Mouse (Mus musculus): ENCODE measurements around the gene Gm20388. TPM values are rescaled to one million over a fixed set of nuclear protein-coding genes. Genes with fewer than 3 reads are reported as not detected.

Gm20388 gene
- polyA plus RNA-seq, 1 experiment from 2014 or later, result not detected

- ATAC-seq (ENCODE audit: insufficient number of reproducible peaks, insufficient read depth, low FRiP score, low read depth), result no peak
- Histone ChIP-seq H3K27me3 (ENCODE audit: control insufficient read depth, insufficient read depth, low read length) (no peaks in the 10 kb centered on the region; the same call in 1 of the 2 replicates), H3K4me2 (ENCODE audit: low read length) (no peak overlapping the region), H3K36me3 (ENCODE audit: control insufficient read depth, insufficient read depth, low read length) (no peaks in the 10 kb centered on the region), H3K9me3 (ENCODE audit: control insufficient read depth, low read length) (no peaks in the 10 kb centered on the region), H3K4me1 (ENCODE audit: control insufficient read depth in 2 of 2, insufficient read depth in 2 of 2, low read length in 2 of 2) (peaks cover 5 to 7% of the 10 kb centered on the region in 2 experiments; a peak in 3 of 4 replicates), H3K9ac (ENCODE audit: low read length) (no peak overlapping the region), H3K27ac (replicated peaks in 1 of 2; ENCODE audit: control insufficient read depth in 1 of 2, insufficient read depth in 1 of 2, low read depth in 2 of 2, low read length in 2 of 2) (no peak overlapping the region), H3K4me3 (ENCODE audit: control insufficient read depth in 1 of 2, insufficient read depth in 1 of 2, low read depth in 1 of 2, low read length in 2 of 2) (no peak overlapping the region)
- WGBS, result 63% methylated on average over 7 of the region's 7 CpGs
Measured at GRCm38 (mm10) chr8:122695438-122696042, 2784.9 kb downstream of the Gm20388 start.

- peak overlapping the region in 1 of 2 experiments; percentile 25; a peak in 2 of 4 replicates for H3K4me3 ChIP-seq (ENCODE audit: control insufficient read depth in 1 of 2, insufficient read depth in 1 of 2, low read depth in 1 of 2, low read length in 2 of 2)
- ATAC-seq (ENCODE audit: insufficient number of reproducible peaks, insufficient read depth, low FRiP score, low read depth), result no peak
- no peaks in the 10 kb centered on the region for H3K9me3 ChIP-seq (ENCODE audit: control insufficient read depth, low read length)
- H3K9ac ChIP-seq (ENCODE audit: low read length), result no peak overlapping the region
- H3K4me2 ChIP-seq (ENCODE audit: low read length), result peak overlapping the region; percentile 55
- H3K27me3 ChIP-seq (ENCODE audit: control insufficient read depth, insufficient read depth, low read length), result no peaks in the 10 kb centered on the region; the same call in 1 of the 2 replicates
- H3K4me1 ChIP-seq (ENCODE audit: control insufficient read depth in 2 of 2, insufficient read depth in 2 of 2, low read length in 2 of 2), result peaks cover 8 to 11% of the 10 kb centered on the region in 2 experiments; a peak in 3 of 4 replicates
- H3K27ac ChIP-seq (replicated peaks in 1 of 2; ENCODE audit: control insufficient read depth in 1 of 2, insufficient read depth in 1 of 2, low read depth in 2 of 2, low read length in 2 of 2), result no peak overlapping the region
- 79% methylated on average over 3 of the region's 3 CpGs for WGBS
- no peaks in the 10 kb centered on the region for H3K36me3 ChIP-seq (ENCODE audit: control insufficient read depth, insufficient read depth, low read length)
Measured at GRCm38 (mm10) chr8:122697181-122697581, 2786.5 kb downstream of the Gm20388 start.

DNA sequence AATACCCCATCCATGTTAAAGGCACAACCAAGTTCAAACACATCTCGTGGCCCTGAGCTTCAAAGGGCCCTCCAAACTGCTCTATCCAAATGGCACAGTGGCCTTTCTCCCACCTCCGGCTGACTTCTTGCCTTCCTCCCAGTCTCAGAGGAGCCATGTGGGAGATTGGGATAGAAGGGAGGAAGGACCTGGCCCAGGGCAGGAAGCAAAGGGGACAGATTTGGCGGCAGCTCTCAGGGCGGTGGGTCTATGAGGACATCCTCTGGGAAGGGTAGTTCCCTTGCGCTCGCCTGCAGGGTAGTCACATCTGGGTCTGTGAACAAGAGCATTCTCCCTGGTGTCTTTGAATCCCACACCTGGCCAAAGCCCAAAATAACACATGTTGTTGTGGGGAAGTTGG is 2786.9 kb downstream of the Gm20388 start:
- Histone ChIP-seq H3K4me3 (ENCODE audit: control insufficient read depth in 1 of 2, insufficient read depth in 1 of 2, low read depth in 1 of 2, low read length in 2 of 2) (peak overlapping the region; percentile 15 to 25), H3K4me2 (ENCODE audit: low read length) (peak overlapping the region; percentile 55), H3K27ac (replicated peaks in 1 of 2; ENCODE audit: control insufficient read depth in 1 of 2, insufficient read depth in 1 of 2, low read depth in 2 of 2, low read length in 2 of 2) (no peak overlapping the region), H3K9me3 (ENCODE audit: control insufficient read depth, low read length) (no peaks in the 10 kb centered on the region), H3K36me3 (ENCODE audit: control insufficient read depth, insufficient read depth, low read length) (no peaks in the 10 kb centered on the region), H3K9ac (ENCODE audit: low read length) (no peak overlapping the region), H3K4me1 (ENCODE audit: control insufficient read depth in 2 of 2, insufficient read depth in 2 of 2, low read length in 2 of 2) (peaks cover 8 to 11% of the 10 kb centered on the region in 2 experiments; a peak in 3 of 4 replicates), H3K27me3 (ENCODE audit: control insufficient read depth, insufficient read depth, low read length) (no peaks in the 10 kb centered on the region; the same call in 1 of the 2 replicates)
- no peak for ATAC-seq (ENCODE audit: insufficient number of reproducible peaks, insufficient read depth, low FRiP score, low read depth)
- 76% methylated on average over 6 of the region's 6 CpGs for WGBS

DNA sequence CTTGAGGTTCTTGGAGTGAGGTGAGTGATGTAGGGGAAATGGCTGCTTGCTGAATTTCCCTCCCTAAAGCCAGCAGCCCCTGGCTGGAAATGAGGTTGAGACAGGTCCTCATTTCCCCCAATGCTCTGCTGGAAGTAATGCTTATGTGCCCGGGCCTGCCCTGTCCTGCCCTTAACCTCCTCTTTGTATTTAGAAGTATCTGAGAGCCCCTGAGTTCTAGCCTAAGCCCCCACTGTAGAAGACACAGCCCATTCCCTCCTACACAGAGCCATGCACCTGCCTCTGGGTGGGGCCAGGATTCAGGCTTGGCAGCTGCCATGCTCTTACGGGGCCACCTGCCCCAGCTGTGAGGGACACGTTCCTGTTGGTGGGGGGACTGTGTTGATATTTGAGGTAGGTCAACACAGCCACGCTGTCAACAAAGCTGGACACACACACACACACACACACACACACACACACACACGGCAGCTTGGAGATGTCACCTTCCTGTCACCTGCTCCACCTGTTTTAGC is 2787.7 kb downstream of the Gm20388 start:
- no peak for ATAC-seq (ENCODE audit: insufficient number of reproducible peaks, insufficient read depth, low FRiP score, low read depth)
- no peaks in the 10 kb centered on the region for H3K9me3 ChIP-seq (ENCODE audit: control insufficient read depth, low read length)
- peaks cover 8 to 10% of the 10 kb centered on the region in 2 experiments; a peak in 3 of 4 replicates for H3K4me1 ChIP-seq (ENCODE audit: control insufficient read depth in 2 of 2, insufficient read depth in 2 of 2, low read length in 2 of 2)
- H3K4me3 ChIP-seq (ENCODE audit: control insufficient read depth in 1 of 2, insufficient read depth in 1 of 2, low read depth in 1 of 2, low read length in 2 of 2), result peak overlapping the region; percentile 15 to 25
- no peaks in the 10 kb centered on the region for H3K36me3 ChIP-seq (ENCODE audit: control insufficient read depth, insufficient read depth, low read length)
- WGBS, result 71% methylated on average over 5 of the region's 5 CpGs
- H3K27me3 ChIP-seq (ENCODE audit: control insufficient read depth, insufficient read depth, low read length), result no peaks in the 10 kb centered on the region
- H3K9ac ChIP-seq (ENCODE audit: low read length), result 0 out of 2 replicates have a peak overlapping the region, but pooled peaks have one; percentile 38
- H3K27ac ChIP-seq (replicated peaks in 1 of 2; ENCODE audit: control insufficient read depth in 1 of 2, insufficient read depth in 1 of 2, low read depth in 2 of 2, low read length in 2 of 2), result 0 out of 4 replicates have a peak overlapping the region, but pooled peaks of 1 of the 2 experiments have one; percentile 47
- H3K4me2 ChIP-seq (ENCODE audit: low read length), result peak overlapping the region; percentile 55

DNA sequence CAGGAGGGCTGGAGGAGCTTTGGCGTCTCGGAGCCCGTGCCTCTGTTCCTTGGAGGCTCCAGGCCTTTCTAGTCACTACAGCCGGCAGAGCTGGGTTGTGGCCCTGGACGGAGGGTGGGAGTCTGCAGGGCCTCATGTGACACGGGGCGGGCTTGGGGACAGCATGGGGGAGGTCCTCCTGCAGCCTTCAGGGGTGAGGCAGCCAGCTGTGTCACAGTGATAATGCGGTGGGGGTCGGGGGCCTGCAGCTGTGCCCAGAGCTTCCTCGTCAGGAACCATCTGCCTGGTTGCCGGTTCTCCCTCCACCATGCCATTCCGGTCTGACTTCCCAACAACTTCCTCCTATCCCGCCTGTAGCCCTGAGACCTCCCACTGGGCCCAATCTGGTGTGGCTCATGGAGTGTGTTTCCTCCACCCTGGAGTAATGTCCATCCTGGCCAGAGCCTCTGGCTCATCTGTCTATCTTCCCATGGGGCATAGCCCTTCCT is 2788.4 kb downstream of the Gm20388 start, which contains the start of gene Cbfa2t3:
Gene Cbfa2t3, minus strand, starts transcription at position 105 of the 488 bp plus-strand sequence.
- Histone ChIP-seq H3K4me3 (ENCODE audit: control insufficient read depth in 1 of 2, insufficient read depth in 1 of 2, low read depth in 1 of 2, low read length in 2 of 2) (peak within 1 kb of the TSS; percentile 15 to 25), H3K4me2 (ENCODE audit: low read length) (peak within 1 kb of the TSS; percentile 55), H3K4me1 (ENCODE audit: control insufficient read depth in 2 of 2, insufficient read depth in 2 of 2, low read length in 2 of 2) (peaks cover 8 to 9% of the 10 kb centered on the region in 2 experiments; a peak in 3 of 4 replicates), H3K27me3 (ENCODE audit: control insufficient read depth, insufficient read depth, low read length) (no peaks in the 10 kb centered on the region), H3K9ac (ENCODE audit: low read length) (0 out of 2 replicates have a peak within 1 kb of the TSS, but pooled peaks have one; percentile 38), H3K27ac (replicated peaks in 1 of 2; ENCODE audit: control insufficient read depth in 1 of 2, insufficient read depth in 1 of 2, low read depth in 2 of 2, low read length in 2 of 2) (peak within 1 kb of the TSS; percentile 12 to 47; a peak in 2 of 4 replicates), H3K9me3 (ENCODE audit: control insufficient read depth, low read length) (no peaks in the 10 kb centered on the region), H3K36me3 (ENCODE audit: control insufficient read depth, insufficient read depth, low read length) (no peaks in the 10 kb centered on the region)
- ATAC-seq (ENCODE audit: insufficient number of reproducible peaks, insufficient read depth, low FRiP score, low read depth), result peak; percentile 59; the same call in 1 of the 2 replicates
- WGBS, result 31% methylated on average over 13 of the region's 13 CpGs

DNA sequence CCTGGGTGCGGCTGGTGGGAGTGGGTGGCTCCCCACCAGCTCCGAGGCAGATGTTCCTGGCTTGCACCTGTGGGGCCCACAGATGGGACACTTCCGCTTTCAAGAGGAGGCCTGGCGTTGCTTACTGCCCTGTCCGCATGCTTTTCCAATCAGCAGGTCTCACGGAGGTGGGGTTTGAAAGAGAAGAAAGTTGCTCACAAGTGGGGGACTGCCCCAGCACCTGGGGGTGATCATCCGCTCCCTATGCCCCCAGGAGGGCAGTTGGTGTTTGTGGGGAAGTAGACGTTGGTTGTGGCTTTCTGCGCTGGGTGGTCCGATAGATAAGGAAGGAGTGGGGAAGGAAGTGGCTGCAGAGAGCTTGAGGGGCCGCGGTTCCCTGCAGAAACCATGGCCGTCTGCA is 2790.0 kb downstream of the Gm20388 start:
- H3K27me3 ChIP-seq (ENCODE audit: control insufficient read depth, insufficient read depth, low read length), result 0 out of 2 replicates have a peak, but pooled peaks cover 2% of the 10 kb centered on the region

DNA sequence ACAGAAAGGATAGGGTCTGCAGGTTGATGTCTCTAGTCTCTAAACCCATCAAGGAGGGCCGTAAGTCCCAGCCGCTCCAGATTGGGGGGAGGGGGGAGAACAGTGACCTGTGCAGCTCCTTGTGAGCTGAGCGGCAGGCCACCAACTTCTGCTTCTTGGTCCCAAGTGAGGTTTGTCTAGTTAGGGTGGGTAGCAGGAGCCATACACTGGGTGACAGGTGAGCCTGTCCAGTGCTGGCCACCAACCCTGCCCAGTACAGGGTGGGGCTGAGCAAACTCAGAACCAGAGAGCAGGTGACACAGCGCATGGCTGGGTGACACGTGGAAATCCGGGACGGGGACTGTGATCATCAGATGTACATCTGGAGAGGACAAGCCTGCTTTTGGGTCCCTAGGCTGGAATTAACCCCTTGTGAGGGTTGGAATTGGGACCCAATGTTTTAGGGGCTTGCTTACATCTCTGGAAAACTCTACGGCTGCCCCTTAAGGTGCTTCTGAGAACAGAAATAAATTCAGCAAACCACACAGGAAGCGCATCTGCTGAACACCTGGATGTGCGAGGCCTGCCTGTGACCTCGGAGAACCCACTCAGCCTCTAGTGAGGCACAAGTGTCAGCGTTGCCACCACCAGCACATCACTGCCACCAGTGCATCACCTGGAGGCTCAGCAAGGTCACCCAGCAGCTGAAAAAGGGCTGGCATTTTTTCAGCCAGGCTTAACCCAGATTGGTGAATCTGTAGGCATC is 2791.0 kb downstream of the Gm20388 start:
- 78% methylated on average over 12 of the region's 12 CpGs for WGBS
- no peaks in the 10 kb centered on the region for H3K9me3 ChIP-seq (ENCODE audit: control insufficient read depth, low read length)
- no peak overlapping the region for H3K27ac ChIP-seq (replicated peaks in 1 of 2; ENCODE audit: control insufficient read depth in 1 of 2, insufficient read depth in 1 of 2, low read depth in 2 of 2, low read length in 2 of 2)
- H3K4me2 ChIP-seq (ENCODE audit: low read length), result no peak overlapping the region
- ATAC-seq (ENCODE audit: insufficient number of reproducible peaks, insufficient read depth, low FRiP score, low read depth), result no peak
- H3K4me3 ChIP-seq (ENCODE audit: control insufficient read depth in 1 of 2, insufficient read depth in 1 of 2, low read depth in 1 of 2, low read length in 2 of 2), result no peak overlapping the region
- no peaks in the 10 kb centered on the region for H3K36me3 ChIP-seq (ENCODE audit: control insufficient read depth, insufficient read depth, low read length)
- no peak overlapping the region for H3K9ac ChIP-seq (ENCODE audit: low read length)
- H3K4me1 ChIP-seq (ENCODE audit: control insufficient read depth in 2 of 2, insufficient read depth in 2 of 2, low read length in 2 of 2), result peaks cover 14% of the 10 kb centered on the region in 2 experiments; a peak in 3 of 4 replicates
- H3K27me3 ChIP-seq (ENCODE audit: control insufficient read depth, insufficient read depth, low read length), result 0 out of 2 replicates have a peak, but pooled peaks cover 3% of the 10 kb centered on the region

More for the DNA sequence above, 2790.0 kb downstream of the Gm20388 start:
- no peaks in the 10 kb centered on the region for H3K36me3 ChIP-seq (ENCODE audit: control insufficient read depth, insufficient read depth, low read length)
- H3K9ac ChIP-seq (ENCODE audit: low read length), result no peak overlapping the region
- no peaks in the 10 kb centered on the region for H3K9me3 ChIP-seq (ENCODE audit: control insufficient read depth, low read length)
- H3K4me3 ChIP-seq (ENCODE audit: control insufficient read depth in 1 of 2, insufficient read depth in 1 of 2, low read depth in 1 of 2, low read length in 2 of 2), result no peak overlapping the region
- 33% methylated on average over 13 of the region's 13 CpGs for WGBS
- ATAC-seq (ENCODE audit: insufficient number of reproducible peaks, insufficient read depth, low FRiP score, low read depth), result no peak
- H3K4me1 ChIP-seq (ENCODE audit: control insufficient read depth in 2 of 2, insufficient read depth in 2 of 2, low read length in 2 of 2), result peaks cover 11% of the 10 kb centered on the region in 2 experiments; a peak in 3 of 4 replicates
- no peak overlapping the region for H3K27ac ChIP-seq (replicated peaks in 1 of 2; ENCODE audit: control insufficient read depth in 1 of 2, insufficient read depth in 1 of 2, low read depth in 2 of 2, low read length in 2 of 2)
- H3K4me2 ChIP-seq (ENCODE audit: low read length), result no peak overlapping the region

Data from heart, embryonic 14.5 days (tissue).